Mouse (Mus musculus): ENCODE results near the gene C530008M17Rik.

C530008M17Rik gene

GRCm38 (mm10) chr5:76656212-76656611 is at the start of gene C530008M17Rik:
Gene C530008M17Rik (plus strand): TSS chr5:76656512.
- no peak for DNase-seq

GRCm38 (mm10) chr5:76609702-76610370 is 46.5 kb upstream of the C530008M17Rik start:
- no peak for DNase-seq

- DNase-seq, result no peak
Observed at GRCm38 (mm10) chr5:76612867-76613499, 43.3 kb upstream of the C530008M17Rik start.

- DNase-seq, result peak; percentile 21
Observed at GRCm38 (mm10) chr5:76615276-76615675, 41.0 kb upstream of the C530008M17Rik start.

- peak; percentile 22 for DNase-seq
Observed at GRCm38 (mm10) chr5:76616196-76616747, 40.0 kb upstream of the C530008M17Rik start.

- no peak for DNase-seq
Observed at GRCm38 (mm10) chr5:76618750-76619149, 37.6 kb upstream of the C530008M17Rik start.

GRCm38 (mm10) chr5:76623759-76624158 is 32.6 kb upstream of the C530008M17Rik start:
- DNase-seq, result no peak

- DNase-seq, result no peak
Observed at GRCm38 (mm10) chr5:76627770-76628169, 28.5 kb upstream of the C530008M17Rik start.

GRCm38 (mm10) chr5:76634012-76634411 is 22.3 kb upstream of the C530008M17Rik start:
- no peak for DNase-seq

GRCm38 (mm10) chr5:76635592-76635991 is 20.7 kb upstream of the C530008M17Rik start:
- DNase-seq, result no peak

- DNase-seq, result no peak
Observed at GRCm38 (mm10) chr5:76642076-76642475, 14.2 kb upstream of the C530008M17Rik start.

GRCm38 (mm10) chr5:76644234-76644633 is 12.1 kb upstream of the C530008M17Rik start:
- no peak for DNase-seq

GRCm38 (mm10) chr5:76645091-76645868 is 11.0 kb upstream of the C530008M17Rik start:
- no peak for DNase-seq

GRCm38 (mm10) chr5:76649897-76650296 is 6.4 kb upstream of the C530008M17Rik start:
- no peak for DNase-seq

- no peak for DNase-seq
Observed at GRCm38 (mm10) chr5:76651151-76651725, 5.1 kb upstream of the C530008M17Rik start.

- DNase-seq, result peak; percentile 79
Observed at GRCm38 (mm10) chr5:76657245-76658083, 1.2 kb downstream of the C530008M17Rik start.

- DNase-seq, result peak; percentile 55
Observed at GRCm38 (mm10) chr5:76658084-76658934, 2.0 kb downstream of the C530008M17Rik start.

GRCm38 (mm10) chr5:76659958-76660635 is 3.8 kb downstream of the C530008M17Rik start:
- DNase-seq, result no peak

GRCm38 (mm10) chr5:76661310-76661709 is 5.0 kb downstream of the C530008M17Rik start:
- DNase-seq, result no peak

- DNase-seq, result no peak
Observed at GRCm38 (mm10) chr5:76664936-76665335, 8.6 kb downstream of the C530008M17Rik start.

Data from right cerebral cortex, postnatal 4 days (tissue).